Mouse (Mus musculus): ENCODE data around the gene Pdpr. TPM values are rescaled to one million over a fixed set of nuclear protein-coding genes. Genes with fewer than 3 reads are reported as not detected.
"Not testable (repeated sequence)": the region's sequence is repeated elsewhere in the genome, so short reads cannot be mapped to it uniquely, and the experiment has no call there.

The Pdpr gene
- polyA plus RNA-seq, 1 experiment from 2014 or later = 7.1 TPM

GRCm38 (mm10) chr8:111066308-111066707 lies 28.1 kb upstream of the Pdpr start:
- Histone ChIP-seq H3K27ac (ENCODE audit: low read length) (no peak overlapping the region), H3K27me3 (replicated peaks; ENCODE audit: insufficient read depth, low read length) (no peaks in the 10 kb centered on the region), H3K4me3 (ENCODE audit: low read depth, low read length) (no peak overlapping the region), H3K36me3 (ENCODE audit: insufficient read depth, low read length) (no peaks in the 10 kb centered on the region), H3K4me1 (ENCODE audit: insufficient read depth, low read depth, low read length) (no peaks in the 10 kb centered on the region), H3K9ac (replicated peaks; ENCODE audit: low read depth) (no peak overlapping the region), H3K4me2 (replicated peaks; ENCODE audit: low read depth, low read length) (no peak overlapping the region), H3K9me3 (ENCODE audit: low read length) (no peaks in the 10 kb centered on the region)
- ATAC-seq (no peak), DNase-seq (ENCODE audit: low spot score) (no peak)
- WGBS = 58% methylated on average over 4 of the region's 4 CpGs
- TF ChIP-seq EP300 (IDR thresholded peaks at IDR 0.05) = no peak
- TF ChIP-seq CTCF (IDR thresholded peaks at IDR 0.05) = no peak

GRCm38 (mm10) chr8:111067439-111067838 lies 27.0 kb upstream of the Pdpr start:
- no peak overlapping the region for H3K4me2 ChIP-seq (replicated peaks; ENCODE audit: low read depth, low read length)
- DNase-seq (ENCODE audit: low spot score) (peak; percentile 12), ATAC-seq (no peak; the same call in 1 of the 2 replicates)
- H3K27ac ChIP-seq (ENCODE audit: low read length) = no peak overlapping the region
- H3K27me3 ChIP-seq (replicated peaks; ENCODE audit: insufficient read depth, low read length) = no peaks in the 10 kb centered on the region
- no peak overlapping the region for H3K4me3 ChIP-seq (ENCODE audit: low read depth, low read length)
- no peaks in the 10 kb centered on the region for H3K9me3 ChIP-seq (ENCODE audit: low read length)
- TF ChIP-seq CTCF (IDR thresholded peaks at IDR 0.05) (no peak), EP300 (IDR thresholded peaks at IDR 0.05) (no peak)
- H3K36me3 ChIP-seq (ENCODE audit: insufficient read depth, low read length) = no peaks in the 10 kb centered on the region
- no peaks in the 10 kb centered on the region for H3K4me1 ChIP-seq (ENCODE audit: insufficient read depth, low read depth, low read length)
- H3K9ac ChIP-seq (replicated peaks; ENCODE audit: low read depth) = no peak overlapping the region
- WGBS = 29% methylated on average over 10 of the region's 10 CpGs

- WGBS = 86% methylated on average over 9 of the region's 9 CpGs
- not testable (repeated sequence) for H3K4me3 ChIP-seq (ENCODE audit: low read depth, low read length); H3K27me3 ChIP-seq (replicated peaks; ENCODE audit: insufficient read depth, low read length); H3K4me1 ChIP-seq (ENCODE audit: insufficient read depth, low read depth, low read length); H3K36me3 ChIP-seq (ENCODE audit: insufficient read depth, low read length); ATAC-seq; DNase-seq (ENCODE audit: low spot score); H3K9me3 ChIP-seq (ENCODE audit: low read length); H3K4me2 ChIP-seq (replicated peaks; ENCODE audit: low read depth, low read length); H3K27ac ChIP-seq (ENCODE audit: low read length); H3K9ac ChIP-seq (replicated peaks; ENCODE audit: low read depth)
These were observed 25.8 kb upstream of the Pdpr start for GRCm38 (mm10) chr8:111068660-111069059.

DNA sequence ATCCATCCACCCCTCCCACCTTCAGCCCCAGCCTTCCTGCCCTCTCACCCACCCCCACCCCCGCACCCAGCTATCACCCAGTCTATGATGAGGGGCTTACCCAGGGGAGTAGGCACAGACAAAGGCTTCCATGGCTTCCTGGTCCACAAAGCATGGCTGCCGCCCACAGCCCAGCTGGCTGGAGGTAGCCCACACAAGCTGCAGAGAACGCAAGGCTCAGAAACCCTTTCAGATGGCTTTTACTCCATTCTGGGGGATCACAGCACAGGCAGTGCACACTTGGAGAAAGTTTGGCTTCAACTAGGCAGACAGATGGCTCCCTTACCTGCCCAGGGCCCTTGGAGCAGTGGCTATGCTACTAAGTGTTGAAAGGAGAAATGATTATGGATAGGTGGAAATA lies 18.5 kb upstream of the Pdpr start:
- no peaks in the 10 kb centered on the region for H3K9me3 ChIP-seq (ENCODE audit: low read length)
- DNase-seq (ENCODE audit: low spot score) = no peak
- no peaks in the 10 kb centered on the region for H3K27me3 ChIP-seq (replicated peaks; ENCODE audit: insufficient read depth, low read length)
- TF ChIP-seq CTCF (IDR thresholded peaks at IDR 0.05) (no peak), EP300 (IDR thresholded peaks at IDR 0.05) (no peak)
- no peak overlapping the region for H3K4me2 ChIP-seq (replicated peaks; ENCODE audit: low read depth, low read length)
- no peak overlapping the region for H3K9ac ChIP-seq (replicated peaks; ENCODE audit: low read depth)
- H3K36me3 ChIP-seq (ENCODE audit: insufficient read depth, low read length) = no peaks in the 10 kb centered on the region
- H3K4me1 ChIP-seq (ENCODE audit: insufficient read depth, low read depth, low read length) = no peaks in the 10 kb centered on the region
- H3K4me3 ChIP-seq (ENCODE audit: low read depth, low read length) = no peak overlapping the region
- no peak overlapping the region for H3K27ac ChIP-seq (ENCODE audit: low read length)
- WGBS = 76% methylated on average over 3 of the region's 3 CpGs
- no peak for ATAC-seq

- Histone ChIP-seq H3K27ac (ENCODE audit: low read length) (no peak overlapping the region), H3K4me1 (ENCODE audit: insufficient read depth, low read depth, low read length) (no peaks in the 10 kb centered on the region), H3K9ac (replicated peaks; ENCODE audit: low read depth) (no peak overlapping the region), H3K4me2 (replicated peaks; ENCODE audit: low read depth, low read length) (no peak overlapping the region), H3K27me3 (replicated peaks; ENCODE audit: insufficient read depth, low read length) (no peaks in the 10 kb centered on the region), H3K4me3 (ENCODE audit: low read depth, low read length) (no peak overlapping the region), H3K36me3 (ENCODE audit: insufficient read depth, low read length) (no peaks in the 10 kb centered on the region), H3K9me3 (ENCODE audit: low read length) (no peaks in the 10 kb centered on the region)
- ATAC-seq (no peak), DNase-seq (ENCODE audit: low spot score) (no peak)
- 56% methylated on average over 5 of the region's 5 CpGs for WGBS
- TF ChIP-seq EP300 (IDR thresholded peaks at IDR 0.05) = no peak
- TF ChIP-seq CTCF (IDR thresholded peaks at IDR 0.05) = no peak
These were observed 15.0 kb upstream of the Pdpr start for GRCm38 (mm10) chr8:111079461-111079860.

DNA sequence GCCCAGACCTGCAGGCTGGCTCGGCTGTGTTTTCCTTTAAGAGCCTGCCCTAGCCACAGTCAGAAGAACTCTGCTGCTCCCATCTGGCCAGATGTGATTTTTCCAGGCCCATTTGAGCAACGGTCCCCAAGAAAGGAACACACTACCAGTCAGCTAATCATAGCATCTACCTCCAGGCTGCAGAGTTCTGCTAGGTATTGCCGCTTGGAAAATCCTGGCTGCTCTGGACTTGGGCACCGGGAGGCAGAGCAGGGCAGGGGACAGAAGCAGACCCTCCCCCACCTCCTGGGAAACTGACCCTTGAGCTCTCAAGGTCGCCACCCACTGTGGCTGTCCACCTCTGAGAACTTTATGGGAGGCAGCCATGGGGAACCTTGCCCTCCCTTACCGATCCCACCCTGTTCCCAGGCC lies 14.6 kb upstream of the Pdpr start:
- no peak overlapping the region for H3K4me2 ChIP-seq (replicated peaks; ENCODE audit: low read depth, low read length)
- no peaks in the 10 kb centered on the region for H3K4me1 ChIP-seq (ENCODE audit: insufficient read depth, low read depth, low read length)
- H3K9me3 ChIP-seq (ENCODE audit: low read length) = no peaks in the 10 kb centered on the region
- no peak overlapping the region for H3K4me3 ChIP-seq (ENCODE audit: low read depth, low read length)
- no peak overlapping the region for H3K27ac ChIP-seq (ENCODE audit: low read length)
- H3K36me3 ChIP-seq (ENCODE audit: insufficient read depth, low read length) = no peaks in the 10 kb centered on the region
- peak; percentile 68 for TF ChIP-seq CTCF (IDR thresholded peaks at IDR 0.05)
- TF ChIP-seq EP300 (IDR thresholded peaks at IDR 0.05) = no peak
- DNase-seq (ENCODE audit: low spot score) (peak; percentile 51), ATAC-seq (no peak)
- H3K9ac ChIP-seq (replicated peaks; ENCODE audit: low read depth) = no peak overlapping the region
- H3K27me3 ChIP-seq (replicated peaks; ENCODE audit: insufficient read depth, low read length) = no peaks in the 10 kb centered on the region
- 40% methylated on average over 6 of the region's 6 CpGs for WGBS

GRCm38 (mm10) chr8:111081580-111082258 lies 12.7 kb upstream of the Pdpr start:
- H3K9me3 ChIP-seq (ENCODE audit: low read length) = no peaks in the 10 kb centered on the region
- H3K27ac ChIP-seq (ENCODE audit: low read length) = no peak overlapping the region
- no peak for ATAC-seq
- WGBS = 56% methylated on average over 12 of the region's 12 CpGs
- H3K9ac ChIP-seq (replicated peaks; ENCODE audit: low read depth) = no peak overlapping the region
- no peak overlapping the region for H3K4me3 ChIP-seq (ENCODE audit: low read depth, low read length)
- TF ChIP-seq CTCF (IDR thresholded peaks at IDR 0.05) (no peak), EP300 (IDR thresholded peaks at IDR 0.05) (no peak)
- no peaks in the 10 kb centered on the region for H3K36me3 ChIP-seq (ENCODE audit: insufficient read depth, low read length)
- no peaks in the 10 kb centered on the region for H3K27me3 ChIP-seq (replicated peaks; ENCODE audit: insufficient read depth, low read length)
- no peak overlapping the region for H3K4me2 ChIP-seq (replicated peaks; ENCODE audit: low read depth, low read length)
- no peaks in the 10 kb centered on the region for H3K4me1 ChIP-seq (ENCODE audit: insufficient read depth, low read depth, low read length)
- DNase-seq (ENCODE audit: low spot score) = no peak

- not testable (repeated sequence) for H3K4me2 ChIP-seq (replicated peaks; ENCODE audit: low read depth, low read length); H3K9me3 ChIP-seq (ENCODE audit: low read length); DNase-seq (ENCODE audit: low spot score); H3K27ac ChIP-seq (ENCODE audit: low read length); ATAC-seq; H3K4me3 ChIP-seq (ENCODE audit: low read depth, low read length); H3K36me3 ChIP-seq (ENCODE audit: insufficient read depth, low read length); H3K9ac ChIP-seq (replicated peaks; ENCODE audit: low read depth); H3K27me3 ChIP-seq (replicated peaks; ENCODE audit: insufficient read depth, low read length); H3K4me1 ChIP-seq (ENCODE audit: insufficient read depth, low read depth, low read length)
- WGBS = 85% methylated on average over 5 of the region's 5 CpGs
These were observed 10.5 kb upstream of the Pdpr start for GRCm38 (mm10) chr8:111083936-111084335.
